Mouse (Mus musculus): ENCODE data around the gene Ildr2. TPM values are rescaled to one million over a fixed set of nuclear protein-coding genes. Genes with fewer than 3 reads are reported as not detected.

Gene Ildr2
- 3.3 TPM in 2 replicates for polyA plus RNA-seq (2015; fragmentation: Nextera tagmentation; extraction: Ambion mirVana)

- Histone ChIP-seq H3K9me3 (ENCODE audit: control insufficient read depth, low read length) (no peaks in the 10 kb centered on the region), H3K36me3 (ENCODE audit: control insufficient read depth, insufficient read depth, low read length) (no peaks in the 10 kb centered on the region), H3K27ac (ENCODE audit: low read depth, low read length) (peak within 1 kb of the TSS; percentile 69), H3K27me3 (replicated peaks; ENCODE audit: control insufficient read depth, insufficient read depth, low read length) (peaks cover 4% of the 10 kb centered on the region; the same call in 1 of the 2 replicates), H3K4me3 (ENCODE audit: low read length) (peak within 1 kb of the TSS; percentile 73), H3K9ac (ENCODE audit: low read depth, low read length) (peak within 1 kb of the TSS; percentile 80), H3K4me2 (ENCODE audit: low read length) (peak within 1 kb of the TSS; percentile 92), H3K4me1 (ENCODE audit: control insufficient read depth, insufficient read depth, low read depth, low read length) (peaks cover 13% of the 10 kb centered on the region)
- ATAC-seq, result peak; percentile 77
- under 1% methylated on average over 66 of the region's 72 CpGs for WGBS
These were observed at the start of gene Ildr2 for GRCm38 (mm10) chr1:166253898-166254894. TSS of gene Ildr2 (plus strand) at chr1:166254139.

GRCm38 (mm10) chr1:166204171-166204570 lies 49.8 kb upstream of the Ildr2 start:
- no peak for ATAC-seq

GRCm38 (mm10) chr1:166205159-166205558 lies 48.8 kb upstream of the Ildr2 start:
- ATAC-seq, result no peak
- Histone ChIP-seq H3K27ac (ENCODE audit: low read depth, low read length) (no peak overlapping the region), H3K9me3 (ENCODE audit: control insufficient read depth, low read length) (no peaks in the 10 kb centered on the region), H3K4me3 (ENCODE audit: low read length) (no peak overlapping the region), H3K4me1 (ENCODE audit: control insufficient read depth, insufficient read depth, low read depth, low read length) (no peaks in the 10 kb centered on the region), H3K9ac (ENCODE audit: low read depth, low read length) (no peak overlapping the region), H3K4me2 (ENCODE audit: low read length) (no peak overlapping the region), H3K27me3 (replicated peaks; ENCODE audit: control insufficient read depth, insufficient read depth, low read length) (no peaks in the 10 kb centered on the region), H3K36me3 (ENCODE audit: control insufficient read depth, insufficient read depth, low read length) (no peaks in the 10 kb centered on the region)
- WGBS, result 85% methylated on average over 3 of the region's 3 CpGs

More at GRCm38 (mm10) chr1:166204171-166204570, 49.8 kb upstream of the Ildr2 start:
- Histone ChIP-seq H3K4me2 (ENCODE audit: low read length) (no peak overlapping the region), H3K36me3 (ENCODE audit: control insufficient read depth, insufficient read depth, low read length) (no peaks in the 10 kb centered on the region), H3K9me3 (ENCODE audit: control insufficient read depth, low read length) (no peaks in the 10 kb centered on the region), H3K27ac (ENCODE audit: low read depth, low read length) (no peak overlapping the region), H3K4me1 (ENCODE audit: control insufficient read depth, insufficient read depth, low read depth, low read length) (no peaks in the 10 kb centered on the region), H3K4me3 (ENCODE audit: low read length) (no peak overlapping the region), H3K9ac (ENCODE audit: low read depth, low read length) (no peak overlapping the region), H3K27me3 (replicated peaks; ENCODE audit: control insufficient read depth, insufficient read depth, low read length) (no peaks in the 10 kb centered on the region)
- WGBS, result 27% methylated on average over 5 of the region's 5 CpGs

GRCm38 (mm10) chr1:166209371-166209770 lies 44.6 kb upstream of the Ildr2 start:
- Histone ChIP-seq H3K27ac (ENCODE audit: low read depth, low read length) (no peak overlapping the region), H3K36me3 (ENCODE audit: control insufficient read depth, insufficient read depth, low read length) (no peaks in the 10 kb centered on the region), H3K4me3 (ENCODE audit: low read length) (no peak overlapping the region), H3K4me2 (ENCODE audit: low read length) (no peak overlapping the region), H3K9me3 (ENCODE audit: control insufficient read depth, low read length) (no peaks in the 10 kb centered on the region), H3K9ac (ENCODE audit: low read depth, low read length) (no peak overlapping the region), H3K4me1 (ENCODE audit: control insufficient read depth, insufficient read depth, low read depth, low read length) (no peaks in the 10 kb centered on the region), H3K27me3 (replicated peaks; ENCODE audit: control insufficient read depth, insufficient read depth, low read length) (no peaks in the 10 kb centered on the region)
- no peak for ATAC-seq
- WGBS, result 85% methylated on average over 6 of the region's 6 CpGs

- Histone ChIP-seq H3K27ac (ENCODE audit: low read depth, low read length) (no peak overlapping the region), H3K36me3 (ENCODE audit: control insufficient read depth, insufficient read depth, low read length) (no peaks in the 10 kb centered on the region), H3K27me3 (replicated peaks; ENCODE audit: control insufficient read depth, insufficient read depth, low read length) (no peaks in the 10 kb centered on the region), H3K4me3 (ENCODE audit: low read length) (no peak overlapping the region), H3K9me3 (ENCODE audit: control insufficient read depth, low read length) (no peaks in the 10 kb centered on the region), H3K4me1 (ENCODE audit: control insufficient read depth, insufficient read depth, low read depth, low read length) (no peaks in the 10 kb centered on the region), H3K9ac (ENCODE audit: low read depth, low read length) (no peak overlapping the region), H3K4me2 (ENCODE audit: low read length) (no peak overlapping the region)
- no peak for ATAC-seq
- 80% methylated on average over 4 of the region's 4 CpGs for WGBS
These were observed 39.8 kb upstream of the Ildr2 start for GRCm38 (mm10) chr1:166214181-166214580.

GRCm38 (mm10) chr1:166238315-166238969 lies 15.5 kb upstream of the Ildr2 start, which contains the start of gene Mael:
TSS of gene Mael (minus strand) at chr1:166238747.
- Histone ChIP-seq H3K9ac (ENCODE audit: low read depth, low read length) (no peak within 1 kb of the TSS), H3K27me3 (replicated peaks; ENCODE audit: control insufficient read depth, insufficient read depth, low read length) (no peaks in the 10 kb centered on the region), H3K27ac (ENCODE audit: low read depth, low read length) (no peak within 1 kb of the TSS), H3K4me1 (ENCODE audit: control insufficient read depth, insufficient read depth, low read depth, low read length) (no peaks in the 10 kb centered on the region), H3K4me3 (ENCODE audit: low read length) (no peak within 1 kb of the TSS), H3K4me2 (ENCODE audit: low read length) (no peak within 1 kb of the TSS), H3K9me3 (ENCODE audit: control insufficient read depth, low read length) (peaks cover 8% of the 10 kb centered on the region), H3K36me3 (ENCODE audit: control insufficient read depth, insufficient read depth, low read length) (no peaks in the 10 kb centered on the region)
- WGBS, result 86% methylated on average over 53 of the region's 53 CpGs
- no peak for ATAC-seq

GRCm38 (mm10) chr1:166244285-166244684 lies 9.7 kb upstream of the Ildr2 start:
- H3K4me1 ChIP-seq (ENCODE audit: control insufficient read depth, insufficient read depth, low read depth, low read length), result no peaks in the 10 kb centered on the region
- no peak overlapping the region for H3K27ac ChIP-seq (ENCODE audit: low read depth, low read length)
- no peak overlapping the region for H3K4me2 ChIP-seq (ENCODE audit: low read length)
- ATAC-seq, result peak; percentile 65; the same call in 1 of the 2 replicates
- H3K4me3 ChIP-seq (ENCODE audit: low read length), result no peak overlapping the region
- 60% methylated on average over 6 of the region's 6 CpGs for WGBS
- H3K27me3 ChIP-seq (replicated peaks; ENCODE audit: control insufficient read depth, insufficient read depth, low read length), result no peaks in the 10 kb centered on the region
- no peaks in the 10 kb centered on the region for H3K9me3 ChIP-seq (ENCODE audit: control insufficient read depth, low read length)
- H3K36me3 ChIP-seq (ENCODE audit: control insufficient read depth, insufficient read depth, low read length), result no peaks in the 10 kb centered on the region
- H3K9ac ChIP-seq (ENCODE audit: low read depth, low read length), result no peak overlapping the region

- no peak for ATAC-seq
- Histone ChIP-seq H3K27ac (ENCODE audit: low read depth, low read length) (no peak overlapping the region; the same call in 1 of the 2 replicates), H3K4me1 (ENCODE audit: control insufficient read depth, insufficient read depth, low read depth, low read length) (peaks cover 13% of the 10 kb centered on the region), H3K27me3 (replicated peaks; ENCODE audit: control insufficient read depth, insufficient read depth, low read length) (peaks cover 4% of the 10 kb centered on the region; the same call in 1 of the 2 replicates), H3K4me3 (ENCODE audit: low read length) (peak overlapping the region; percentile 73), H3K9ac (ENCODE audit: low read depth, low read length) (0 out of 2 replicates have a peak overlapping the region, but pooled peaks have one; percentile 8), H3K9me3 (ENCODE audit: control insufficient read depth, low read length) (no peaks in the 10 kb centered on the region), H3K36me3 (ENCODE audit: control insufficient read depth, insufficient read depth, low read length) (no peaks in the 10 kb centered on the region), H3K4me2 (ENCODE audit: low read length) (peak overlapping the region; percentile 92)
- 17% methylated on average over 8 of the region's 8 CpGs for whole genome bisulfite sequencing
These were observed 1.2 kb downstream of the Ildr2 start for GRCm38 (mm10) chr1:166255091-166255490.

- no peak overlapping the region for H3K9ac ChIP-seq (ENCODE audit: low read depth, low read length)
- H3K36me3 ChIP-seq (ENCODE audit: control insufficient read depth, insufficient read depth, low read length), result no peaks in the 10 kb centered on the region
- no peak for ATAC-seq
- H3K9me3 ChIP-seq (ENCODE audit: control insufficient read depth, low read length), result no peaks in the 10 kb centered on the region
- no peak overlapping the region for H3K27ac ChIP-seq (ENCODE audit: low read depth, low read length)
- H3K4me1 ChIP-seq (ENCODE audit: control insufficient read depth, insufficient read depth, low read depth, low read length), result peaks cover 13% of the 10 kb centered on the region
- H3K4me3 ChIP-seq (ENCODE audit: low read length), result no peak overlapping the region
- H3K4me2 ChIP-seq (ENCODE audit: low read length), result peak overlapping the region; percentile 92
- WGBS, result 9% methylated on average over 2 of the region's 2 CpGs
- H3K27me3 ChIP-seq (replicated peaks; ENCODE audit: control insufficient read depth, insufficient read depth, low read length), result peaks cover 4% of the 10 kb centered on the region; the same call in 1 of the 2 replicates
These were observed 1.7 kb downstream of the Ildr2 start for GRCm38 (mm10) chr1:166255651-166256050.
